Mouse (Mus musculus) stomach, postnatal 0 days (tissue): ENCODE data around the gene Olfr1386.

Experiments used
- CTCF ChIP-seq: IDR thresholded peaks from 2 replicates; pipeline ENCODE4 v1.5.1; 2016; ENCODE audit warnings: antibody characterized with exemption, low read depth, mild to moderate bottlenecking, moderate library complexity
- EP300 ChIP-seq: optimal IDR thresholded peaks from 2 replicates; pipeline ENCODE3; 2016; ENCODE audit warnings: antibody characterized with exemption

DNA sequence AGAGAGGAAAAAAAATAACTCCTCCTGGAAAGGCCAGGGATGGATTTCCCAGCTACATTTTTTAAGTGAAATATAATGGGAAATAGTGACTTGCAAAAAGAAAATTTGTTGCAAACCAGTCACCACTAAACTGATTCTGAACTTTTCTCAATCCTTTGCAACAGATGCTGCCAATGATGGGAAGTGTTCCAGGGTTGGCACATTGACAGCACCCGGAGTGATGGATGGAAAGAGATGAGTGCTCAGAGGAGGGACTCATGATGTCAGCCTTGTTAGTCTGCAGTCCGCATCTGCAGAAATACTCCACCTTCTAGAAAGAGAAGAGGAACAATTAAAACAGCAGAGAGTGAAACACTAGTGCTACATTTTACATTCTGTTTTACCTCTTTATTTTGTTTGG is 35.2 kb upstream of the Olfr1386 start:
- TF ChIP-seq CTCF = no peak
- TF ChIP-seq EP300 = no peak
